Mouse (Mus musculus) heart, embryonic 12.5 days (tissue): Measurements from ENCODE around the gene Olfr56. TPM values are rescaled to one million over a fixed set of nuclear protein-coding genes. Genes with fewer than 3 reads are reported as not detected.

Source experiments
- ATAC-seq: fragments of 200-750 bp; cut with Nextera tagmentation; 2 replicates; pipeline ENCODE4 v1.8.0; 2017; ENCODE audit warnings: moderate TSS enrichment, moderate library complexity; ENCODE audit not compliant: insufficient number of reproducible peaks, low FRiP score
- H3K27ac ChIP-seq: fragments of 300-500 bp; sonication (generic); 2 replicates; pipeline ENCODE4 v1.5.1; 2016; ENCODE audit warnings: mild to moderate bottlenecking, moderate library complexity; ENCODE audit not compliant: poor library complexity, severe bottlenecking
- H3K27me3 ChIP-seq: fragments of 300-500 bp; sonication (generic); replicated peaks from 2 replicates; pipeline ENCODE4 v1.6.1; 2016; ENCODE audit warnings: mild to moderate bottlenecking, moderate library complexity
- H3K36me3 ChIP-seq: fragments of 300-500 bp; sonication (generic); 2 replicates; pipeline ENCODE4 v1.6.1; 2016; ENCODE audit warnings: mild to moderate bottlenecking, moderate library complexity
- H3K4me1 ChIP-seq: fragments of 300-500 bp; sonication (generic); replicated peaks from 2 replicates; pipeline ENCODE4 v1.6.1; 2016; ENCODE audit warnings: mild to moderate bottlenecking
- H3K4me2 ChIP-seq: fragments of 300-500 bp; sonication (generic); 2 replicates; pipeline ENCODE4 v1.6.1; 2016; ENCODE audit warnings: mild to moderate bottlenecking, moderate library complexity
- H3K4me3 ChIP-seq: fragments of 300-500 bp; sonication (generic); 2 replicates; pipeline ENCODE4 v1.5.1; 2016; ENCODE audit warnings: mild to moderate bottlenecking
- H3K9ac ChIP-seq: fragments of 300-500 bp; sonication (generic); 2 replicates; pipeline ENCODE4 v1.6.1; 2016; ENCODE audit warnings: mild to moderate bottlenecking, moderate library complexity
- H3K9me3 ChIP-seq: fragments of 300-500 bp; sonication (generic); replicated peaks from 2 replicates; pipeline ENCODE4 v1.6.1; 2016; ENCODE audit warnings: mild to moderate bottlenecking, moderate library complexity
- WGBS: fragments of 180-500 bp; shearing (Covaris S2); methylation state at CpG from one replicate; pipeline ENCODE4 v1.1.7; 2016; 5-methylcytosine and 5-hydroxymethylcytosine counted together
- polyA plus RNA-seq: library from polyadenylated mRNA; unstranded; fragments of >200 nt; fragmentation: Nextera tagmentation; extraction: Ambion mirVana; gene quantifications from 2 replicates; pipeline ENCODE4 v1.2.1, GENCODE M21; 2016

Olfr56 gene
- polyA plus RNA-seq, 1 experiment from 2014 or later, result not detected

- Histone ChIP-seq H3K27ac (no peak overlapping the region), H3K9ac (no peak overlapping the region), H3K4me1 (no peaks in the 10 kb centered on the region), H3K9me3 (no peaks in the 10 kb centered on the region), H3K36me3 (no peaks in the 10 kb centered on the region), H3K4me3 (no peak overlapping the region), H3K4me2 (no peak overlapping the region), H3K27me3 (no peaks in the 10 kb centered on the region)
- no peak for ATAC-seq
- WGBS, result 79% methylated on average over 6 of the region's 6 CpGs
Observed at GRCm38 (mm10) chr11:49093861-49094660, 115.4 kb downstream of the Olfr56 start.

- Histone ChIP-seq H3K4me1 (no peaks in the 10 kb centered on the region), H3K27me3 (no peaks in the 10 kb centered on the region), H3K27ac (no peak overlapping the region), H3K4me3 (no peak overlapping the region), H3K9me3 (no peaks in the 10 kb centered on the region), H3K36me3 (no peaks in the 10 kb centered on the region), H3K4me2 (no peak overlapping the region), H3K9ac (no peak overlapping the region)
- ATAC-seq, result no peak
- 86% methylated on average over 4 of the region's 4 CpGs for WGBS
Observed at GRCm38 (mm10) chr11:49095367-49095766, 116.7 kb downstream of the Olfr56 start.

- Histone ChIP-seq H3K4me3 (no peak overlapping the region), H3K36me3 (no peaks in the 10 kb centered on the region), H3K9ac (no peak overlapping the region), H3K9me3 (no peaks in the 10 kb centered on the region), H3K27me3 (no peaks in the 10 kb centered on the region), H3K4me1 (peaks cover 4% of the 10 kb centered on the region; the same call in 1 of the 2 replicates), H3K4me2 (no peak overlapping the region), H3K27ac (no peak overlapping the region)
- WGBS, result 68% methylated on average over 3 of the region's 3 CpGs
- no peak for ATAC-seq
Observed at GRCm38 (mm10) chr11:49100409-49100808, 121.7 kb downstream of the Olfr56 start.

GRCm38 (mm10) chr11:49101500-49101899, 122.8 kb downstream of the Olfr56 start:
- Histone ChIP-seq H3K9ac (no peak overlapping the region), H3K4me2 (no peak overlapping the region), H3K4me3 (no peak overlapping the region), H3K36me3 (no peaks in the 10 kb centered on the region), H3K9me3 (no peaks in the 10 kb centered on the region), H3K4me1 (peaks cover 4% of the 10 kb centered on the region; the same call in 1 of the 2 replicates), H3K27me3 (no peaks in the 10 kb centered on the region), H3K27ac (no peak overlapping the region)
- ATAC-seq, result no peak
- WGBS, result 37% methylated on average over 5 of the region's 5 CpGs

GRCm38 (mm10) chr11:49103047-49103693, 124.5 kb downstream of the Olfr56 start:
- H3K9ac ChIP-seq, result no peak overlapping the region
- H3K4me2 ChIP-seq, result peak overlapping the region; percentile 27; the same call in 1 of the 2 replicates
- H3K36me3 ChIP-seq, result no peaks in the 10 kb centered on the region
- no peak overlapping the region for H3K27ac ChIP-seq
- ATAC-seq, result no peak
- H3K4me3 ChIP-seq, result no peak overlapping the region
- WGBS, result 14% methylated on average over 8 of the region's 8 CpGs
- no peaks in the 10 kb centered on the region for H3K27me3 ChIP-seq
- H3K4me1 ChIP-seq, result peaks cover 4% of the 10 kb centered on the region; the same call in 1 of the 2 replicates
- H3K9me3 ChIP-seq, result no peaks in the 10 kb centered on the region

- Histone ChIP-seq H3K4me3 (no peak overlapping the region), H3K27me3 (no peaks in the 10 kb centered on the region), H3K36me3 (no peaks in the 10 kb centered on the region), H3K27ac (no peak overlapping the region), H3K9ac (no peak overlapping the region), H3K9me3 (no peaks in the 10 kb centered on the region), H3K4me1 (peaks cover 4% of the 10 kb centered on the region; the same call in 1 of the 2 replicates), H3K4me2 (no peak overlapping the region)
- WGBS, result 77% methylated on average over 1 of the region's 1 CpGs
- ATAC-seq, result no peak
Observed at GRCm38 (mm10) chr11:49105752-49106151, 127.1 kb downstream of the Olfr56 start.

GRCm38 (mm10) chr11:49107650-49108537, 129.2 kb downstream of the Olfr56 start:
- Histone ChIP-seq H3K27me3 (no peaks in the 10 kb centered on the region), H3K4me1 (peaks cover 2% of the 10 kb centered on the region; the same call in 1 of the 2 replicates), H3K27ac (no peak overlapping the region), H3K9me3 (no peaks in the 10 kb centered on the region), H3K9ac (no peak overlapping the region), H3K4me3 (no peak overlapping the region), H3K36me3 (no peaks in the 10 kb centered on the region), H3K4me2 (no peak overlapping the region)
- 64% methylated on average over 10 of the region's 10 CpGs for WGBS
- ATAC-seq, result no peak

- Histone ChIP-seq H3K4me3 (no peak overlapping the region), H3K27me3 (no peaks in the 10 kb centered on the region), H3K9me3 (no peaks in the 10 kb centered on the region), H3K9ac (no peak overlapping the region), H3K36me3 (no peaks in the 10 kb centered on the region), H3K4me2 (no peak overlapping the region), H3K4me1 (no peaks in the 10 kb centered on the region), H3K27ac (no peak overlapping the region)
- 25% methylated on average over 1 of the region's 1 CpGs for WGBS
- ATAC-seq, result no peak
Observed at GRCm38 (mm10) chr11:49108833-49109232, 130.1 kb downstream of the Olfr56 start.

- H3K27me3 ChIP-seq, result no peaks in the 10 kb centered on the region
- no peak overlapping the region for H3K27ac ChIP-seq
- ATAC-seq, result no peak
- H3K36me3 ChIP-seq, result no peaks in the 10 kb centered on the region
- H3K4me2 ChIP-seq, result no peak overlapping the region
- H3K9me3 ChIP-seq, result no peaks in the 10 kb centered on the region
- no peak overlapping the region for H3K4me3 ChIP-seq
- no peaks in the 10 kb centered on the region for H3K4me1 ChIP-seq
- 59% methylated on average over 1 of the region's 1 CpGs for WGBS
- no peak overlapping the region for H3K9ac ChIP-seq
Observed at GRCm38 (mm10) chr11:49111000-49111399, 132.3 kb downstream of the Olfr56 start.

- Histone ChIP-seq H3K36me3 (no peaks in the 10 kb centered on the region), H3K27ac (no peak overlapping the region), H3K4me2 (no peak overlapping the region), H3K4me1 (no peaks in the 10 kb centered on the region), H3K9ac (no peak overlapping the region), H3K9me3 (no peaks in the 10 kb centered on the region), H3K27me3 (no peaks in the 10 kb centered on the region), H3K4me3 (no peak overlapping the region)
- WGBS, result 65% methylated on average over 6 of the region's 6 CpGs
- ATAC-seq, result no peak
Observed at GRCm38 (mm10) chr11:49112624-49113219, 134.0 kb downstream of the Olfr56 start.
